Mouse (Mus musculus): ENCODE measurements at regions not wholly inside any gene's neighbourhood (a gene's known extent, or its start where the extent isn't known, plus 50 kb on each side); places are given as distances from the start of the nearest gene placed in this dataset.

GRCm38 (mm10) chr5:39150891-39151290, 274.3 kb upstream of the Clnk start:
- no peak for TF ChIP-seq CTCF (IDR thresholded peaks at IDR 0.05; ENCODE audit: control insufficient read depth, insufficient read depth, insufficient replicate concordance, low read depth, low read length)
- no peak for TF ChIP-seq POLR2A (IDR thresholded peaks at IDR 0.05; ENCODE audit: control insufficient read depth, low read depth, low read length)
